Mouse (Mus musculus) heart, adult 9 months (tissue): ENCODE results near the gene Hs6st3.
"Not testable (repeated sequence)": the region's sequence is repeated elsewhere in the genome, so short reads cannot be mapped to it uniquely, and the experiment has no call there.

Experiments used
- DNase-seq, 2 experiments: peaks; one replicate each; pipeline ENCODE4 v3.0.0; 2022; ENCODE audit warnings: low spot score in 2 of 2

The Hs6st3 gene

GRCm38 (mm10) chr14:119450471-119450870 lies 312.3 kb downstream of the Hs6st3 start:
- no peak for DNase-seq

GRCm38 (mm10) chr14:119451594-119451993 lies 313.5 kb downstream of the Hs6st3 start:
- DNase-seq, result no peak

GRCm38 (mm10) chr14:119452382-119452781 lies 314.2 kb downstream of the Hs6st3 start:
- no peak for DNase-seq

GRCm38 (mm10) chr14:119452797-119453196 lies 314.7 kb downstream of the Hs6st3 start:
- DNase-seq, result no peak

- DNase-seq, result no peak
These were observed 326.2 kb downstream of the Hs6st3 start for GRCm38 (mm10) chr14:119464308-119464707.

- DNase-seq, result no peak
These were observed 326.7 kb downstream of the Hs6st3 start for GRCm38 (mm10) chr14:119464883-119465282.

- DNase-seq, result no peak
These were observed 328.9 kb downstream of the Hs6st3 start for GRCm38 (mm10) chr14:119466899-119467588.

- DNase-seq, result no peak
These were observed 338.4 kb downstream of the Hs6st3 start for GRCm38 (mm10) chr14:119476582-119476981.

GRCm38 (mm10) chr14:119477836-119478235 lies 339.7 kb downstream of the Hs6st3 start:
- no peak for DNase-seq

GRCm38 (mm10) chr14:119488978-119489703 lies 351.0 kb downstream of the Hs6st3 start:
- no peak for DNase-seq

GRCm38 (mm10) chr14:119520632-119521031 lies 382.5 kb downstream of the Hs6st3 start:
- no peak for DNase-seq

GRCm38 (mm10) chr14:119521056-119521455 lies 382.9 kb downstream of the Hs6st3 start:
- no peak for DNase-seq

GRCm38 (mm10) chr14:119532889-119533546 lies 394.9 kb downstream of the Hs6st3 start:
- no peak for DNase-seq

GRCm38 (mm10) chr14:119540505-119540904 lies 402.4 kb downstream of the Hs6st3 start:
- no peak for DNase-seq

- no peak for DNase-seq
These were observed 406.5 kb downstream of the Hs6st3 start for GRCm38 (mm10) chr14:119544596-119544995.

- no peak for DNase-seq
These were observed 420.2 kb downstream of the Hs6st3 start for GRCm38 (mm10) chr14:119558356-119558755.

- DNase-seq, result no peak
These were observed 443.9 kb downstream of the Hs6st3 start for GRCm38 (mm10) chr14:119582039-119582508.

GRCm38 (mm10) chr14:119585069-119585468 lies 446.9 kb downstream of the Hs6st3 start:
- no peak for DNase-seq

GRCm38 (mm10) chr14:119587365-119587764 lies 449.2 kb downstream of the Hs6st3 start:
- DNase-seq, result not testable (repeated sequence)

- DNase-seq, result no peak
These were observed 466.2 kb downstream of the Hs6st3 start for GRCm38 (mm10) chr14:119604327-119604726.

GRCm38 (mm10) chr14:119612793-119613192 lies 474.7 kb downstream of the Hs6st3 start:
- no peak for DNase-seq

- no peak for DNase-seq
These were observed 491.0 kb downstream of the Hs6st3 start for GRCm38 (mm10) chr14:119629127-119629526.

GRCm38 (mm10) chr14:119633090-119633489 lies 494.9 kb downstream of the Hs6st3 start:
- DNase-seq, result no peak
